Mouse (Mus musculus) left cerebral cortex, adult 2 months (tissue): Measurements from ENCODE around the gene Sox6. TPM values are rescaled to one million over a fixed set of nuclear protein-coding genes. Genes with fewer than 3 reads are reported as not detected.

ENCODE experiments used
- DNase-seq, 2 experiments: peaks; one replicate each; pipeline ENCODE4 v3.0.0; 2021 to 2022; ENCODE audit warnings: low spot score in 2 of 2, mixed read lengths in 1 of 2; ENCODE audit errors: extremely low spot score in 1 of 2
- H3K27ac ChIP-seq: fragments of 200-600 bp; 2 replicates; pipeline ENCODE4 v1.8.1; 2022
- H3K4me3 ChIP-seq: fragments of 200-600 bp; 2 replicates; pipeline ENCODE4 v1.8.1; 2022
- CTCF ChIP-seq: fragments of 200-600 bp; IDR thresholded peaks from 2 replicates; pipeline ENCODE4 v1.8.1; 2022; ENCODE audit warnings: antibody characterized with exemption, mild to moderate bottlenecking, moderate library complexity
- intact Hi-C: fragments of 180-260 bp; cut with DNase I; formaldehyde crosslinking; loops from one replicate; pipeline ENCODE4 v1.15.1; 2025
- total RNA-seq, 2 experiments: library from RNA; stranded (reverse); gene quantifications; 2 replicates each; pipeline ENCODE4 v1.2.3; 2021

Gene Sox6
- total RNA-seq, 2 experiments from 2014 or later: 29.7 to 32.7 TPM

DNA sequence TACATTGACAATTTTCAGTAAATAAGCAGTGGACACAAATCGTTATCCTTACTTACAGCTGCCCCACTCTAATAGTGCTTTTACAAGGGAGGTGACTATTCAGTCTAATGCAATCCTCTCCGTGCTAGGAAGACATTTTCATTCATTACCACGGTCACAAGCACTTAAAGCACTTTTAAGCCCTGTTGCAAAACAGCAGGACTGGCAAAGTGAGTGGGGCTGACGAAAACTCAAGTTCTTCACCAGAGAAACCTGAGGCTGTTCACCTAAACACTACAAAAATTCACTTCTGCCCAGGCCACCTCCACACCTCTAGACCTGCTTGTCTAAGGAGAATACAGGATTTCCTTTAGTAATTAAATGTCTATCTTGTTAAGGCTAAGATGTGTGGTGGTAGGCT, 283.3 kb downstream of the Sox6 start:
- Histone ChIP-seq H3K27ac (no peak overlapping the region), H3K4me3 (no peak overlapping the region)
- TF ChIP-seq CTCF: no peak
- intact Hi-C loops: no loop called here
- no peak for DNase-seq

- intact Hi-C loops: no loop called here
- H3K27ac ChIP-seq: no peak overlapping the region
- no peak for TF ChIP-seq CTCF
- DNase-seq: no peak
- no peak overlapping the region for H3K4me3 ChIP-seq
Measured at GRCm38 (mm10) chr7:115754216-115754615, 284.4 kb downstream of the Sox6 start.

- H3K4me3 ChIP-seq: no peak overlapping the region
Measured at GRCm38 (mm10) chr7:115752121-115752634, 286.4 kb downstream of the Sox6 start.

GRCm38 (mm10) chr7:115751083-115751482, 287.5 kb downstream of the Sox6 start:
- Histone ChIP-seq H3K27ac (no peak overlapping the region), H3K4me3 (no peak overlapping the region)
- DNase-seq: no peak
- TF ChIP-seq CTCF: no peak
- intact Hi-C loops: no loop called here

More at GRCm38 (mm10) chr7:115752121-115752634, 286.4 kb downstream of the Sox6 start:
- DNase-seq: no peak
- no peak for TF ChIP-seq CTCF
- intact Hi-C loops: no loop called here
- no peak overlapping the region for H3K27ac ChIP-seq

GRCm38 (mm10) chr7:115750275-115750825, 288.2 kb downstream of the Sox6 start:
- no peak for TF ChIP-seq CTCF

GRCm38 (mm10) chr7:115747541-115747940, 291.1 kb downstream of the Sox6 start:
- DNase-seq: no peak
- no peak for TF ChIP-seq CTCF
- Histone ChIP-seq H3K27ac (no peak overlapping the region), H3K4me3 (no peak overlapping the region)
- intact Hi-C loops: no loop called here

More at GRCm38 (mm10) chr7:115750275-115750825, 288.2 kb downstream of the Sox6 start:
- H3K4me3 ChIP-seq: no peak overlapping the region
- H3K27ac ChIP-seq: no peak overlapping the region
- intact Hi-C loops: no loop called here
- DNase-seq: no peak

- H3K4me3 ChIP-seq: no peak overlapping the region
- no peak for DNase-seq
- intact Hi-C loops: no loop called here
- no peak for TF ChIP-seq CTCF
- no peak overlapping the region for H3K27ac ChIP-seq
Measured at GRCm38 (mm10) chr7:115745672-115746253, 292.8 kb downstream of the Sox6 start.

DNA sequence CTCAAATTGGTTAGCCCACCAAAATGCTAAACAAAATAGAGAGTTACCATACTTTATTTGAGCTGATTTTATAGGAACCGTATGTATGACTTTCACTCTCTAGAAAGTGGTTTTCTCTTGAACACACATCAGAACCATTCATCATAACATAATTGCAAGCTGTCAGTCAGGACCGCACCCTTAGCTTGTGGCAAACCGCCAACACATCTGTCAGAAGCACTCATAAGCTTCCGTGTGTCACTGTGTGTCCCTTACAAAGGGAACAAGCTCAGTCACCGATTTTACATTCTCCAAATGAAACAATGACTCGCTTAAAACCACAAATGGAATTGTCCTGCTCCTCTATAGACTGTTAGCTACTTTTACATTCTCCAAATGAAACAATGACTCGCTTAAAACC, 304.5 kb downstream of the Sox6 start:
- Histone ChIP-seq H3K4me3 (no peak overlapping the region), H3K27ac (no peak overlapping the region)
- no peak for DNase-seq
- TF ChIP-seq CTCF: no peak
- intact Hi-C loops: no loop called here

GRCm38 (mm10) chr7:115732824-115733223, 305.8 kb downstream of the Sox6 start:
- TF ChIP-seq CTCF: no peak
- no peak overlapping the region for H3K4me3 ChIP-seq
- H3K27ac ChIP-seq: no peak overlapping the region
- intact Hi-C loops: no loop called here
- no peak for DNase-seq

- no peak overlapping the region for H3K27ac ChIP-seq
- no peak overlapping the region for H3K4me3 ChIP-seq
- no peak for TF ChIP-seq CTCF
- no peak for DNase-seq
- intact Hi-C loops: no loop called here
Measured at GRCm38 (mm10) chr7:115726776-115727175, 311.8 kb downstream of the Sox6 start.

DNA sequence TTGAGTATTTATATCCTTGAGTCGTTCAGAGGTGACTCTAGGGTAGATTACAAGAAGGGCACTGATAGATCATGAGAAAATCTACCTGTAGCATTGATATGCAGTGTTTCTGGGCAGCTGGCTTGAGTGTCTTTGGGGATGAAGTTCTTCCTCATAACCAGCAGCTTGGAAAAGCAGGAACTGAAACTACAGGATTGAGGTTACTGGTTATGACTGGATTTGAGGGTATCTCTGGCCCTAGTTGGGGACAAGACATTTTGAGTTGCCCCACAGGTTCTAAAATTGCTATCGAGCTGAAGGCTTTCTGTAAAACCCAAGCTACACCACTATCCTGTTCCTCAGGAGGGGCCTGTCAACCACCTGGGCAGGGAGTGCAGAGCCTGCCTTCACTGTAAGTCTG, 314.2 kb downstream of the Sox6 start:
- no peak for DNase-seq
- Histone ChIP-seq H3K4me3 (no peak overlapping the region), H3K27ac (no peak overlapping the region)
- no peak for TF ChIP-seq CTCF
- intact Hi-C loops: no loop called here

DNA sequence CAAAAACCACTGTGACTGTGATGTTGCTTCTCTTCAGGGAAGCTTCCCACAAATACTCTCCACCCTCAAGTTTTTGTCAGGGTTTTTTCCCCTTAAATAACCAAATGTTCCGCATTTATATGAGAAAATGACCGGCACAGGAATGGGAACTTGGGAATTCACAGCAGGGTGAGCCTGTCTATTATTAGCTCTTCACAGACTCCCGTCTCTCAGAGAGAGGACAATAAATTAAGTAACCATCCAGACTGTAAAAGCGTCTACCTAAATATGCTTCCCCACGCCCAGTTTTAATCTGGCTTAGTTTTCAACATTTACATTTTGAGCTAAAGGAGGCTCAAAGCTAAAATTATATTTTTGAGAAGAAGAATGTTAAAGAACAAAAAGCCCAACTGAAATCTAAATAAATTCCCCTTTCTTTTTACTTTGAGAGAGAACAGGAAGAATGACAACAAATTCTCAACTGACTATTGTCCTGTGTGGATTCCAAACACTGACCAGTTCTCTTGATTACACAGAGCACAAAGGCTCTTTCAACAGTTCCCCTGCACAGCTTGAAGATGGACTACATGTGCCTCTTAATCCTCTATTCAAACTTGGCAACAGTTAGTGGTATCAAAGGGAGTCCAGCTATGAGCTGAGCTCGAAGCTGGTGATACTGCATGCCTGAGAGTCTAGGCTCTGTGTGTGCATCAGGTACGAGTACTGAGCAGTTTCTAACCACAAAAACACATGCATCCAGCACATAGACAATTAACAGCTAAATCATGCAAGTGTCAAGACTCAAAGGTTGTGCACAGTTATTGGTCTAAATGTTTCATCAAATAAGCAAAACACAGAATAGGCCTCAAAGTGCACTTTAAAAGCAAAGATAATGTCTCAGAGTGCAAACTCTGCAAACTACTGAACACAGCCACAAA, 316.7 kb downstream of the Sox6 start:
- Histone ChIP-seq H3K27ac (peak overlapping the region; percentile 11; the same call in 1 of the 2 replicates), H3K4me3 (no peak overlapping the region)
- DNase-seq: no peak
- TF ChIP-seq CTCF: no peak
- intact Hi-C loops: no loop called here
